Mouse (Mus musculus): ENCODE data around the gene Asf1b. TPM values are rescaled to one million over a fixed set of nuclear protein-coding genes. Genes with fewer than 3 reads are reported as not detected.
A peak's percentile ranks its signal among the peaks of the same experiment; 100 is the strongest.

The Asf1b gene
- polyA plus RNA-seq (2015; fragmentation: Nextera tagmentation; extraction: Ambion mirVana) = 55.8 and 62.5 TPM in 2 replicates

- H3K9me3 ChIP-seq = no peaks in the 10 kb centered on the region
- H3K4me1 ChIP-seq = peaks cover 19% of the 10 kb centered on the region
- WGBS = under 1% methylated on average over 75 of the region's 75 CpGs
- no peaks in the 10 kb centered on the region for H3K36me3 ChIP-seq
- peak within 1 kb of the TSS; percentile 24; the same call in 1 of the 2 replicates for H3K27ac ChIP-seq
- ATAC-seq (ENCODE audit: insufficient number of reproducible peaks, low FRiP score, low TSS enrichment, low read depth) = peak; percentile 99
- peak within 1 kb of the TSS; percentile 37 for H3K9ac ChIP-seq
- H3K4me3 ChIP-seq = peak within 1 kb of the TSS; percentile 65
- no peaks in the 10 kb centered on the region for H3K27me3 ChIP-seq
- peak within 1 kb of the TSS; percentile 90 for H3K4me2 ChIP-seq
These were observed at the start of gene Asf1b, which contains the start of gene Gm10644 for GRCm38 (mm10) chr8:83955106-83955957. Gene Asf1b, plus strand, starts transcription at chr8:83955507. Gene Gm10644, minus strand, starts transcription at chr8:83955205.

DNA sequence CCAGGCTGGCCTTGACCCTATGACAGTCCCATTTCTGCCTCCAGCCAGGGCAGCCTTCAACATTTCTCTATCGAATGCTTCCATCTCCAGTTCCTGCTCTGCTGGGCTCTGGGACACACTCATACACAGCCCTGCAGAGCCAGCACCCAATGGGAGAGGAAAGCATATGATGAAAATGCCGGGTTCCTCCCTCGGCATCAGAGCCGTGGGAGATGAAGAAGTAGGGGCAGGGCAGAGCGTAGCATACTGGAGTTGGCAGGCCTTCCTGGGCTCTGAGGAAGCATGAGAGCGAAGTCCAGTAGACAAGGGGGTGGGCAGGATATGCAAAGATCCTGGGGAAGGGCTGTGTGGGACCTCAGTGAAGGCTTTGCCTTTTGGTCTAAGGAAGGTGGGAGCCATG, 46.7 kb upstream of the Asf1b start:
- Histone ChIP-seq H3K4me3 (no peak overlapping the region), H3K4me1 (peaks cover 41% of the 10 kb centered on the region), H3K27me3 (no peaks in the 10 kb centered on the region), H3K9me3 (no peaks in the 10 kb centered on the region), H3K9ac (no peak overlapping the region), H3K4me2 (no peak overlapping the region), H3K36me3 (peaks cover 9% of the 10 kb centered on the region), H3K27ac (no peak overlapping the region)
- 74% methylated on average over 6 of the region's 6 CpGs for WGBS
- no peak for ATAC-seq (ENCODE audit: insufficient number of reproducible peaks, low FRiP score, low TSS enrichment, low read depth)

DNA sequence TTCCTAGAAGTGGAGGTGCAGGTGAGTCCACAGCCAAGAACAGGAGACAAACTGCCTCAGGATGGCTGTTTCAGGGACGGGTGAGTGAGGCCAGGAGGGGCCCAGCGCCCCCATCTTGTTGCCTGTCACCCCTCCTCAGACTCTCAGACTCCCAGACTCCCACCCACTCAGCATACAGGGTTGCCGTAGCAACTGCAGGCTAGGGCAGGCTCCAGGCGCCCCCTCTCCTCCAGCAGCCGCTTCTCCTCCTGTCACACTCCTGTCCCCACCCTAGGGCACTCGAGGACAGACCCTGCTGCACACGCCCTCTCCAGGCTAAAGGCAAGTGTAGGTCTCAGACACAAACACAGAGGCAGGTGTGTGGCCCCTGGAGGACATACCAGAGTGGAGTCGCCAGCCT, 46.0 kb upstream of the Asf1b start:
- Histone ChIP-seq H3K27ac (no peak overlapping the region), H3K36me3 (peaks cover 9% of the 10 kb centered on the region), H3K4me2 (no peak overlapping the region), H3K9ac (no peak overlapping the region), H3K9me3 (no peaks in the 10 kb centered on the region), H3K27me3 (no peaks in the 10 kb centered on the region), H3K4me3 (no peak overlapping the region), H3K4me1 (peaks cover 34% of the 10 kb centered on the region)
- WGBS = 43% methylated on average over 8 of the region's 8 CpGs
- no peak for ATAC-seq (ENCODE audit: insufficient number of reproducible peaks, low FRiP score, low TSS enrichment, low read depth)

- H3K4me3 ChIP-seq = no peak overlapping the region
- no peaks in the 10 kb centered on the region for H3K27me3 ChIP-seq
- no peaks in the 10 kb centered on the region for H3K9me3 ChIP-seq
- no peak for ATAC-seq (ENCODE audit: insufficient number of reproducible peaks, low FRiP score, low TSS enrichment, low read depth)
- no peak overlapping the region for H3K27ac ChIP-seq
- 68% methylated on average over 5 of the region's 5 CpGs for WGBS
- H3K36me3 ChIP-seq = 0 out of 2 replicates have a peak, but pooled peaks cover 6% of the 10 kb centered on the region
- H3K9ac ChIP-seq = no peak overlapping the region
- H3K4me2 ChIP-seq = no peak overlapping the region
- peaks cover 32% of the 10 kb centered on the region for H3K4me1 ChIP-seq
These were observed 43.2 kb upstream of the Asf1b start for GRCm38 (mm10) chr8:83911809-83912731.

DNA sequence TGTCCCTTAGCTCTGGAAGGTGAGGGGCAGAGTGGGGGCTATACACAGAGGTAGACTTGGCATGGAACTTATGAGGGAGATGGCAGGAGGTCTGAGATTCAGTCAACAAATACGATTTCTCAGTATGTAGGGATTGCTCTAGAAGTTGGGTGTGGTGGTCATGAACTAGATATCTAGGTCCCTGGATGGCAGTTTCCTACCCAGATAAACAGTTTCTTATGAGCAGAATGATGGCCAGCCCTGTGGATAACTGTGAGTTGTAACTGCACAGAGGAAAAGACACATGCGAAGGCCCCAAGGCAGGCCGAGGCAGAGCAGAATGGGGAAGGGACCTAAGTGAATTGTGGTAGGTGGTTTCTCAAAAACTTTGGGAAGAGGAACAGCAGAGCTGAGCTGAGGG, 41.1 kb upstream of the Asf1b start:
- Histone ChIP-seq H3K27ac (no peak overlapping the region), H3K4me2 (no peak overlapping the region), H3K36me3 (peaks cover 24% of the 10 kb centered on the region), H3K27me3 (no peaks in the 10 kb centered on the region), H3K4me3 (no peak overlapping the region), H3K4me1 (peaks cover 24% of the 10 kb centered on the region), H3K9me3 (no peaks in the 10 kb centered on the region), H3K9ac (no peak overlapping the region)
- ATAC-seq (ENCODE audit: insufficient number of reproducible peaks, low FRiP score, low TSS enrichment, low read depth) = no peak
- 88% methylated on average over 3 of the region's 3 CpGs for WGBS

DNA sequence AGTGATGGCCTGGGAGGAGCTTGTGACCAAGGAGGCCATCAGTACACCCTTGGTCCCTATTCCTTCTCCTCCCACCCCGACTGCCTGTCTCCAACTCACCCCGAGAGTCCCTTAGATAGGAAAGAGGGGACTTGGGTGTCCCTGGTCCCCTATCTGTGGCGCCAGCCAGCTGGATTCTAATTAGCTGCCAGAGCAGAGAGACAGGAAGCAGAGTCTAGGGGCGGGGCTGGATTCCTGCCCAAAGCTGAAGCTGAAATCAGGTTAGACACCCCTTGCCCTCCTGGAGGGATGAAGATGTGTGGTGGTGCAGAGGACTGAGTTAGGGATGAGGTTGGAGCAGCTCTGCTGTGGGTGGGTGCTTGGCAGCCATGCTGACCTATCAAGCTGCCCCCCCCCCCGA, 40.4 kb upstream of the Asf1b start:
- Histone ChIP-seq H3K4me3 (no peak overlapping the region), H3K27me3 (no peaks in the 10 kb centered on the region), H3K4me2 (no peak overlapping the region), H3K36me3 (peaks cover 30% of the 10 kb centered on the region), H3K9ac (no peak overlapping the region), H3K27ac (no peak overlapping the region), H3K4me1 (peaks cover 18% of the 10 kb centered on the region), H3K9me3 (no peaks in the 10 kb centered on the region)
- WGBS = 38% methylated on average over 5 of the region's 5 CpGs
- 0 out of 2 replicates have a peak, but pooled peaks have one; percentile 7 for ATAC-seq (ENCODE audit: insufficient number of reproducible peaks, low FRiP score, low TSS enrichment, low read depth)

- no peak overlapping the region for H3K4me2 ChIP-seq
- H3K9ac ChIP-seq = no peak overlapping the region
- H3K4me1 ChIP-seq = peaks cover 17% of the 10 kb centered on the region
- H3K27me3 ChIP-seq = no peaks in the 10 kb centered on the region
- peaks cover 40% of the 10 kb centered on the region for H3K36me3 ChIP-seq
- ATAC-seq (ENCODE audit: insufficient number of reproducible peaks, low FRiP score, low TSS enrichment, low read depth) = no peak
- no peaks in the 10 kb centered on the region for H3K9me3 ChIP-seq
- WGBS = 73% methylated on average over 5 of the region's 5 CpGs
- H3K4me3 ChIP-seq = no peak overlapping the region
- H3K27ac ChIP-seq = no peak overlapping the region
These were observed 39.3 kb upstream of the Asf1b start for GRCm38 (mm10) chr8:83916015-83916414.

DNA sequence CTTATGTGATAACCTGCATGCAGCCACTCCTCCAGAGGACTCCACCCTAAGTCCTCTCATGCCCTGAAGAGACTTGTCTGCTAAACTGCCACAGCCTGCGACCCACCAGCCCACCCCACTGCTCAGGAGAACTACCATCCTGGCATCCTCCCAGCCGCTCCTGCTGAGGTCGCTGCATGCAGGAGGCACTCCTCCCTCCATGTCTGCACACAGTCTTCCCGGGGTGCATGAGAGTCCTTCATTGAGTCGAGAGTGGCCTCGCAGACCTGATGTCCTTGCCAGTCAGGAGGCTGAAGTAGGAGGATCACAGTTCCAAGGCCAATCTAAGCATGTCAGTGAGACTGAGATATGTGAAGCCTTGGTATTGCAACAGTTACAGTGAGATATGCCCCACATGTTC, 37.7 kb upstream of the Asf1b start:
- peaks cover 50% of the 10 kb centered on the region for H3K36me3 ChIP-seq
- H3K4me3 ChIP-seq = no peak overlapping the region
- ATAC-seq (ENCODE audit: insufficient number of reproducible peaks, low FRiP score, low TSS enrichment, low read depth) = no peak
- no peak overlapping the region for H3K9ac ChIP-seq
- no peaks in the 10 kb centered on the region for H3K27me3 ChIP-seq
- no peaks in the 10 kb centered on the region for H3K9me3 ChIP-seq
- no peak overlapping the region for H3K4me2 ChIP-seq
- H3K4me1 ChIP-seq = peaks cover 9% of the 10 kb centered on the region
- H3K27ac ChIP-seq = no peak overlapping the region
- WGBS = 80% methylated on average over 6 of the region's 6 CpGs

DNA sequence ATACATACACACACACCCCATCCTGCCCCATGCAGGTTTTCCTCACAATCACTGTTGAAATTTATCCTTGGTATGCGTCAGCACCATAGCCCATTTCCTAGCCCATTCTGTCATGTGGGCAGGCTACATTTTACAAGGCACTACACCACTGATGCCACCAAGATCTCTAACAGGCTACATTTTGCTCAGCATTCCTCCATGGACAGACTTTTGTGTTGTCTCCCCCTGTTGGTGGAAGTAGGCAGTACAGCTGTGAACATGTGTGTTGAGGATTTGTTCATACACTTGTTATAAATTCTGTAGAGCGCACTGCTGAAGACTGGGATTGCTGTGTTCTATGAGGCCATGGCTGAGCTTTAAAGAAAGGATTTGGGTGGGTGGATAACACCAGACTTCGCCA, 33.7 kb upstream of the Asf1b start:
- H3K4me3 ChIP-seq = no peak overlapping the region
- no peaks in the 10 kb centered on the region for H3K9me3 ChIP-seq
- no peak for ATAC-seq (ENCODE audit: insufficient number of reproducible peaks, low FRiP score, low TSS enrichment, low read depth)
- no peak overlapping the region for H3K27ac ChIP-seq
- no peak overlapping the region for H3K9ac ChIP-seq
- H3K4me1 ChIP-seq = no peaks in the 10 kb centered on the region
- H3K4me2 ChIP-seq = no peak overlapping the region
- H3K27me3 ChIP-seq = no peaks in the 10 kb centered on the region
- 68% methylated on average over 3 of the region's 3 CpGs for whole genome bisulfite sequencing
- peaks cover 82% of the 10 kb centered on the region for H3K36me3 ChIP-seq

DNA sequence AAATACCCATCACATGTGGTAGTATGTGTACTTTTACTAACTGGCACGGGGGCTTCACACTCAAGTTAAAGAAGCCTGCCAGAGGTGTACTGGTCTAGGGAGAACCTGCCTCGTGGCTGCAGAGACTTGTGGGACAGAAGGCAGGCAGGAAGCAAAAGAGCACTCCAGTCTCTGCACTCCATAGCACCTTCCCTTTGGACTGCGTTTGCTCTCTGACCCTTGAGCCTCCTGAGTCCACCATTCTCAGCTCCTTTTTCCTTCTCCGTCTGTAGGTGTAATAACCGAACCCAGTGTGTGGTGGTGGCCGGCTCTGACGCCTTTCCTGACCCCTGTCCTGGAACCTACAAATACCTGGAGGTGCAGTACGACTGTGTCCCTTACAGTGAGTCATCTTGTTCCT, 32.6 kb upstream of the Asf1b start:
- Histone ChIP-seq H3K4me1 (no peaks in the 10 kb centered on the region), H3K4me2 (no peak overlapping the region), H3K27ac (no peak overlapping the region), H3K27me3 (no peaks in the 10 kb centered on the region), H3K9me3 (no peaks in the 10 kb centered on the region), H3K36me3 (peaks cover 87% of the 10 kb centered on the region), H3K4me3 (no peak overlapping the region), H3K9ac (no peak overlapping the region)
- 85% methylated on average over 8 of the region's 8 CpGs for WGBS
- ATAC-seq (ENCODE audit: insufficient number of reproducible peaks, low FRiP score, low TSS enrichment, low read depth) = no peak

DNA sequence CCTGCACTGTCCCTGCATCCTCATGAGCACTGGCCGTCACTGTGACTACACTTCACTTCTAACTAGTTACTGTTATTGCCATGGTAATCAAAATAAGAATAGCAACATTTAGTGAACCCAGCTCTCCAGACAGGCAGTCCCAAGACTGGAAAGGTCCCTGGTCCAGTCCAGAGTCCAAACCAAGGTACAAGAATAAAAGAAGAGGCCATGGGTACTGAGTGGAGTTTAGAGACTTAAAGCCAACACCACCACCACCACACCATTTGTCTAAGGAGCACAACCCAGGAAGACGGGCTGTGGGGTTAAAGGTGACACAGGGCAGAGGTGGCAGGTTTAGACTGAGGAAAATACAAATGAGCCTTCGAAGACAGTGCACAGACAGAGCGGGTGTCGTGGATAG, 30.7 kb upstream of the Asf1b start:
- H3K4me3 ChIP-seq = no peak overlapping the region
- H3K4me2 ChIP-seq = no peak overlapping the region
- H3K9ac ChIP-seq = no peak overlapping the region
- H3K9me3 ChIP-seq = no peaks in the 10 kb centered on the region
- H3K27ac ChIP-seq = no peak overlapping the region
- ATAC-seq (ENCODE audit: insufficient number of reproducible peaks, low FRiP score, low TSS enrichment, low read depth) = no peak
- peaks cover 90% of the 10 kb centered on the region for H3K36me3 ChIP-seq
- no peaks in the 10 kb centered on the region for H3K27me3 ChIP-seq
- 87% methylated on average over 5 of the region's 5 CpGs for WGBS
- no peaks in the 10 kb centered on the region for H3K4me1 ChIP-seq

DNA sequence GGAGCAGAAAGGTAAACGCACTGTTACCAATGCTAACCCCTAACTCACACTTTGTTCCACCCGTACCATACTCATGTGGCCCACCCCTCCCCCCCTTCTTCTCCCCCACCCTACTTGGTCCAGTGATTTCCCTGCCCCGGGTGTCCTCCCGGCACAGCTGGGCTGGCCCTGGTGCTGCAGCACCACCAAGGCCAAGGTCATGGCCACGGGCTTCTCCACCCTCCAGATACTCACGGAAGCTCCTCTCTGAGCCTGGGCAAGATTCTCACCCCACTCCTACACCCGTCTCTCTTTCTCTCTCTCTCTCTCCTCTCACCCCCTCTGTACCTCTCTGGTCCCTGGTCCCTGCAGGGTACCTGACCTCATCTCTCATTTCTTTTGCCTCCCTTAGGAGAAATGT, 29.0 kb upstream of the Asf1b start:
- H3K4me3 ChIP-seq = no peak overlapping the region
- H3K9me3 ChIP-seq = no peaks in the 10 kb centered on the region
- peaks cover 92% of the 10 kb centered on the region for H3K36me3 ChIP-seq
- H3K27me3 ChIP-seq = no peaks in the 10 kb centered on the region
- ATAC-seq (ENCODE audit: insufficient number of reproducible peaks, low FRiP score, low TSS enrichment, low read depth) = no peak
- H3K4me1 ChIP-seq = no peaks in the 10 kb centered on the region
- no peak overlapping the region for H3K4me2 ChIP-seq
- no peak overlapping the region for H3K27ac ChIP-seq
- 78% methylated on average over 7 of the region's 7 CpGs for WGBS
- H3K9ac ChIP-seq = no peak overlapping the region
